16 mouse cellular contexts compared by ENCODE assay signal in the genomic region with DNA sequence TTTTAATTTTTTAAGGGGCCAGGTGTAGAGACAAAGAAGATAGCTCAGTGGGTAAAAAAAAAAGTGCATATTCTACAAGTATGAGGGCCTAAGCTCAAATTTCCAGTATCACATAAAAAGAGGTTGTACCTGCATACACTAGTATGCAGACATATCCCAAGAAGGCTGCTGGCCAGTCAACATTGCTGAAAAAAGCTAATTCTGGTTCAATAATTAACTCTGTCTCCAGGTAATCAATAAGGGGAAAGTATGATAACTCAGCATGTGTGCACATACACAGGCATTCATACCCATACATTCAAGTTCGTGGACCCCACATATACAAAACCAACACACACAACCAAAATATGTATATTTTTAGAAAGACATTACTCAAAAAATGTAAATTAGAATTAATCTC.
"Had no signal": no experiment of that assay in that cellular context is flagged by ENCODE, and none has a peak within 500 bp of the region (broad histone marks: within the 10 kb centered on the region; RNA-seq: fewer than 3 reads in every experiment).

No protein-coding gene starts in this region.

- H3K4me2 ChIP-seq: neural tube, embryonic 13.5 days; neural tube, embryonic 15.5 days; stomach, embryonic 15.5 days had no signal

- H3K27me3 ChIP-seq: neural tube, embryonic 13.5 days; neural tube, embryonic 15.5 days; stomach, embryonic 15.5 days had no signal

- H3K4me3 ChIP-seq: neural tube, embryonic 13.5 days; neural tube, embryonic 15.5 days; stomach, embryonic 15.5 days had no signal

- H3K27ac ChIP-seq: neural tube, embryonic 13.5 days; neural tube, embryonic 15.5 days; stomach, embryonic 15.5 days; stomach, postnatal 0 days had no signal

- H3K9me3 ChIP-seq: neural tube, embryonic 13.5 days; neural tube, embryonic 15.5 days; stomach, embryonic 15.5 days had no signal

- H3K9ac ChIP-seq: neural tube, embryonic 13.5 days; neural tube, embryonic 15.5 days; stomach, embryonic 15.5 days had no signal

- DNase-seq: retina, postnatal 1 day; right cerebral cortex, adult 18-20 months; right cerebral cortex, postnatal 14 days; right cerebral cortex, postnatal 25 days; right cerebral cortex, postnatal 4 days; spleen, adult 18-20 months; thymus, adult 18-20 months; thymus, adult 2 months; thymus, postnatal 14 days; thymus, postnatal 25 days; thymus, postnatal 36 days; thymus, postnatal 4 days had no signal

- H3K4me1 ChIP-seq: neural tube, embryonic 13.5 days; neural tube, embryonic 15.5 days; stomach, embryonic 15.5 days had no signal

- H3K36me3 ChIP-seq: stomach, embryonic 15.5 days had no signal
